Mouse (Mus musculus) heart, embryonic 13.5 days (tissue): Measurements from ENCODE around the gene Asf1b. TPM values are rescaled to one million over a fixed set of nuclear protein-coding genes. Genes with fewer than 3 reads are reported as not detected.

Experiments
- ATAC-seq: fragments of 200-750 bp; cut with Nextera tagmentation; 2 replicates; pipeline ENCODE4 v1.8.0; 2017; ENCODE audit warnings: moderate TSS enrichment; ENCODE audit not compliant: insufficient number of reproducible peaks, low FRiP score, low TSS enrichment; ENCODE audit errors: extremely low read depth
- H3K27ac ChIP-seq: fragments of 300-500 bp; sonication (generic); replicated peaks from 2 replicates; pipeline ENCODE4 v1.5.1; 2015; ENCODE audit warnings: moderate library complexity, mild to moderate bottlenecking, inconsistent platforms
- H3K27me3 ChIP-seq: fragments of 300-500 bp; sonication (generic); replicated peaks from 2 replicates; pipeline ENCODE4 v1.6.1; 2015; ENCODE audit warnings: mild to moderate bottlenecking, inconsistent platforms
- H3K36me3 ChIP-seq: fragments of 300-500 bp; sonication (generic); 2 replicates; pipeline ENCODE4 v1.6.1; 2015; ENCODE audit warnings: mild to moderate bottlenecking, inconsistent platforms
- H3K4me1 ChIP-seq: fragments of 300-500 bp; sonication (generic); 2 replicates; pipeline ENCODE4 v1.6.1; 2015; ENCODE audit warnings: inconsistent platforms
- H3K4me2 ChIP-seq: fragments of 300-500 bp; sonication (generic); 2 replicates; pipeline ENCODE4 v1.6.1; 2015; ENCODE audit warnings: inconsistent platforms, mild to moderate bottlenecking, moderate library complexity
- H3K4me3 ChIP-seq: fragments of 300-500 bp; sonication (generic); 2 replicates; pipeline ENCODE4 v1.5.1; 2015; ENCODE audit warnings: moderate library complexity, mild to moderate bottlenecking, inconsistent platforms
- H3K9ac ChIP-seq: fragments of 300-500 bp; sonication (generic); 2 replicates; pipeline ENCODE4 v1.6.1; 2015; ENCODE audit warnings: inconsistent platforms, mild to moderate bottlenecking, moderate library complexity
- H3K9me3 ChIP-seq: fragments of 300-500 bp; sonication (generic); 2 replicates; pipeline ENCODE4 v1.6.1; 2016; ENCODE audit warnings: inconsistent platforms
- WGBS: fragments of 180-500 bp; shearing (Covaris S2); methylation state at CpG from one replicate; pipeline ENCODE4 v1.1.7; 2015; ENCODE audit warnings: mixed read lengths; 5-methylcytosine and 5-hydroxymethylcytosine counted together
- polyA plus RNA-seq: library from polyadenylated mRNA; unstranded; fragments of >200 nt; fragmentation: Nextera tagmentation; extraction: Ambion mirVana; gene quantifications from 2 replicates; pipeline ENCODE4 v1.2.1, GENCODE M21; 2015

Asf1b gene
- polyA plus RNA-seq, 1 experiment from 2014 or later, result 57.0 TPM

DNA sequence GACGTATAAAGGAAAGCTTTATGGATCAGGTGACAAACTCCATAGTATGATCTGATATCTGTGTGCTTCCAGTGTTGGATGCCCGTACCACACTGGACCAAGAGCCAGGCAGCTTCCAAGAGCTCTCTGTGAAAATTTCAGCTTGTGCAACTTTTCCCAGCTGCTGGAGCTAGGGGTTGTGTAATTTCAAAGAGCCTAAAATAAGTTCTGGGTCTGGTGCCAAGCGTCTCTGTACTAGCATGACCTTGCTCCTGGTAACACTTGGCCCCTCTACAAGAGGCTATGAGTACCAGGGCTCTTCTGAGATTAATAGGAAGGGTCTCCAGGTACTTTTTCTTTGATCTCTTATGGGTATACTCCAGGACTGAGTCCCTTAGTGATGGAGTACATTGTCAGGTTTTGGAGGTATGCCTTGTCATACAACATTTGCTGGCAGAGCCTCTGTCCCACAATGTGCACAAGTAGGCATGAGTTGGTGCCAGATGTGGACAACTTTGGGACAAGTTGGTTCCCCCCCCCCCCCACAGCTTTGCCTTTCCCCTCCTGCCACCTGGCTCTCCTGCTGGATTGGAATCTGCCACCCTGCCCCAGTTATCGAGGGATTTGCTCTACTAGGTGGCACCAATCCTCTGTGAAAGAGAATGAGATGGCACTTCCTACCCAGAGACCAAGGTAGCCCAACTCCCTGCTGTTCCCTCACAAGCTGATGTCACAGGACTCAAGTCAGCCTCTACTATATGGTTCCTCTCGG is 8.9 kb downstream of the Asf1b start:
- peak; percentile 25; the same call in 1 of the 2 replicates for ATAC-seq
- Histone ChIP-seq H3K4me2 (no peak overlapping the region), H3K27ac (peak overlapping the region; percentile 48), H3K36me3 (peaks cover 45% of the 10 kb centered on the region), H3K9me3 (no peaks in the 10 kb centered on the region), H3K4me1 (peaks cover 15% of the 10 kb centered on the region), H3K4me3 (no peak overlapping the region), H3K9ac (no peak overlapping the region), H3K27me3 (no peaks in the 10 kb centered on the region)
- WGBS, result 75% methylated on average over 5 of the region's 5 CpGs

DNA sequence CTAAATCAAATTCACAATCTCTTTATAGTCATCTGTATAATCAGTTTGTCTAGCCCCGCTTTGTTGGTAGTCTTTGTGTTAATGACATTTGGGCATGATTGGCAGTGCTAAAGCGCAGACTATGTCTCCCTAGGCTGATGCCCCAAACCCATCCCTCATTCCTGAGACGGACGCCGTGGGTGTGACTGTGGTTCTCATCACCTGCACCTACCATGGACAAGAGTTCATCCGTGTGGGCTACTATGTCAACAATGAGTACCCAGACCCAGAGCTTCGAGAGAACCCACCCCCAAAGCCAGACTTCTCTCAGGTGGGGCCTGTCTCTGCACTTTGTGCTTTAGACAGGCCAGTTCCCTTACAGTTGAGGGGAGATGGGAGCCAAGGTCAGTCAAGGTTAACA is 12.4 kb downstream of the Asf1b start:
- Histone ChIP-seq H3K9ac (no peak overlapping the region), H3K9me3 (no peaks in the 10 kb centered on the region), H3K4me3 (no peak overlapping the region), H3K27ac (no peak overlapping the region), H3K4me2 (no peak overlapping the region), H3K27me3 (no peaks in the 10 kb centered on the region), H3K36me3 (peaks cover 52% of the 10 kb centered on the region), H3K4me1 (peaks cover 21% of the 10 kb centered on the region)
- no peak for ATAC-seq
- WGBS, result 89% methylated on average over 7 of the region's 7 CpGs

DNA sequence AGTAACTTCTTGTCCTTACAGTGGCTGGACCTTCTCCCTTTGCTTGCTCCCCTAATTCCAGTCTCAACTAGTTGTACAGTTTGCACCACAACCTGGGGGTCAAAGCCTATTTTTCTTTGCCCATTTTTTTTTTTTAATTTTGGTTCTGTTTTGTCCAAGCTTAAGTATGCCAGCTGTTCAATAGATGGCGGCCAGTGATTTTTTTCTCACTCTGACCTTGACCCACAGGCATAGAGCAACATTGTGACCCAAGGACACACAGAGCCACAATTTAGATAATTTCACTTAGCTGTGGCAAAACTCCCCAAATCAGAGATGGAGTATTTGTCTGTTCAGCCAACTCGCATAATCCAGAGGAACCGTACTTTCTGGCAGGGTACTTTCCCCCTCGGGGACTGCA is 15.8 kb downstream of the Asf1b start:
- ATAC-seq, result no peak
- H3K9ac ChIP-seq, result no peak overlapping the region
- H3K9me3 ChIP-seq, result no peaks in the 10 kb centered on the region

DNA sequence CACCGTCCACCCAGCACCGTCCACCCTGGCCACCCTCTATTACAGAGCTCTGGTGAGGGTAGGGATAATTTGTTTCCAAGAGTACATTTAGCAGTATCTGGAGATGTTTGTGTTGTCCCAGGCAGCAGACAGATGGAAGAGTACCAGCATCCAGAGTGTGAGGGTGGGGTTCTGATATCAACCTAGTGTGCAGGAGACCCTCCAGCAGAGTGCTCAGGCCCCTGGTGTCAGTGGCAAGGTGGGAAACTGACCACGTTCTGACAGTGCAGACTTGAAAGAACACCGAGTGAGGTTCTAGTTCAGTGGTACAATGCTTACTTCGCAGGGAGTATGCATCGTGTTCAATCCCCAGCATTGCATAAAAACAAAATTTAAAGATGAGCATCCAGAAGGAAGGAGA is 16.4 kb downstream of the Asf1b start:
- Histone ChIP-seq H3K27ac (peak overlapping the region; percentile 76), H3K27me3 (no peaks in the 10 kb centered on the region), H3K4me2 (peak overlapping the region; percentile 79), H3K36me3 (peaks cover 34% of the 10 kb centered on the region), H3K4me1 (peaks cover 31% of the 10 kb centered on the region), H3K9me3 (no peaks in the 10 kb centered on the region), H3K4me3 (peak overlapping the region; percentile 97), H3K9ac (peak overlapping the region; percentile 89)
- no peak for ATAC-seq
- 74% methylated on average over 6 of the region's 6 CpGs for WGBS

More for the DNA sequence above, 15.8 kb downstream of the Asf1b start:
- Histone ChIP-seq H3K27me3 (no peaks in the 10 kb centered on the region), H3K4me1 (peaks cover 25% of the 10 kb centered on the region), H3K27ac (no peak overlapping the region), H3K36me3 (peaks cover 37% of the 10 kb centered on the region), H3K4me2 (no peak overlapping the region), H3K4me3 (no peak overlapping the region)
- WGBS, result 83% methylated on average over 4 of the region's 4 CpGs

DNA sequence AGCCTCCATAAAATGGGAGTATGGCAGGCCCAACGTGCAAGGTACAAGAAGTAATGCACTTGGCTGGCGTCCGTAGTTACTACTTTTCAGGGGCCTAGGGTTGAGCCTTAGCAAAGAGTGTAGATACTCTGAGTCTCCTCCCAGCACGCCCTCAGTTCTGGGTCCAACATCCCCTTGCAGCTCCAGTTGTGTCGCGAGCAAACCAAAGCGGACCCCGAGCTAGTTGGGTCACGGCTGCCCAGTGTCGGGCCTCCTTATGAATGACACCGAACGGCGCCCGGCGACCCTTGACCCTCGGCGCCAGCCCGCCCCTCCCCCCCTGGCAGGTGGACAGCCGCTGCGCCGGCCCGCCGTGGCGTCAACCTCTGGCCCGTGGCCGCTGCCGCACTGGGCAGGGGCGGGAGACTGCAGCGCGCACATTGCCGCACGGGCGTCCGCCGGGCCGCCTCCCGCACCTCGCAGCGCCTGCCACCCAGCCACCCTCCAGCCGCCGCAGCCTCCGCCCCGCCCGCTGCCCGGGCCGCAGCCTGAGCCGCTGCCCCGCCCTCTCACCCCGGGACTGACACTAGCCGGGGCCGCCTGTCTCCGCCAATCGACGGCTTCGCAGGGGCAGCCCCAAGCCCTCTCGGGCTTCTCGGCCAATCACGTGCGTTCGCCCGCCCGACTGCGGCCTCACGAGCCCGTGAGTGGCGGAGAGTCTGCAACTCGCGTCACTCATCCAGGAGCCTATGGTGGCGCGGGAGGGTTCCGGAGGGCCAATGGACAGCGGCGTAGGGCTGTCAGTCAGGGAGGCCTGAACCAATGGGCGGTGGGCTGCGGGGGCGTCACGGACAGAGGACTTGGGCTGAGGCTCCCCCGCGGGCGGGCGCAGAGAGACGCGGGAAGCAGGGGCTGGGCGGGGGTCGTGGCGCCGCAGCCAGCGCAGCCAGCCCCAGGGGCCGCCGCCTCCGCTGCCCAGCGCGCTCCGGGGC is 17.1 kb downstream of the Asf1b start, which contains the start of gene Prkaca:
Gene Prkaca (plus strand): TSS at position 844 of the 971 bp plus-strand sequence.
- WGBS, result under 1% methylated on average over 89 of the region's 94 CpGs
- Histone ChIP-seq H3K4me2 (peak within 1 kb of the TSS; percentile 94), H3K4me3 (peak within 1 kb of the TSS; percentile 97), H3K9me3 (no peaks in the 10 kb centered on the region), H3K36me3 (peaks cover 27% of the 10 kb centered on the region), H3K9ac (peak within 1 kb of the TSS; percentile 98), H3K4me1 (peaks cover 39% of the 10 kb centered on the region), H3K27ac (peak within 1 kb of the TSS; percentile 76), H3K27me3 (no peaks in the 10 kb centered on the region)
- peak; percentile 99 for ATAC-seq

DNA sequence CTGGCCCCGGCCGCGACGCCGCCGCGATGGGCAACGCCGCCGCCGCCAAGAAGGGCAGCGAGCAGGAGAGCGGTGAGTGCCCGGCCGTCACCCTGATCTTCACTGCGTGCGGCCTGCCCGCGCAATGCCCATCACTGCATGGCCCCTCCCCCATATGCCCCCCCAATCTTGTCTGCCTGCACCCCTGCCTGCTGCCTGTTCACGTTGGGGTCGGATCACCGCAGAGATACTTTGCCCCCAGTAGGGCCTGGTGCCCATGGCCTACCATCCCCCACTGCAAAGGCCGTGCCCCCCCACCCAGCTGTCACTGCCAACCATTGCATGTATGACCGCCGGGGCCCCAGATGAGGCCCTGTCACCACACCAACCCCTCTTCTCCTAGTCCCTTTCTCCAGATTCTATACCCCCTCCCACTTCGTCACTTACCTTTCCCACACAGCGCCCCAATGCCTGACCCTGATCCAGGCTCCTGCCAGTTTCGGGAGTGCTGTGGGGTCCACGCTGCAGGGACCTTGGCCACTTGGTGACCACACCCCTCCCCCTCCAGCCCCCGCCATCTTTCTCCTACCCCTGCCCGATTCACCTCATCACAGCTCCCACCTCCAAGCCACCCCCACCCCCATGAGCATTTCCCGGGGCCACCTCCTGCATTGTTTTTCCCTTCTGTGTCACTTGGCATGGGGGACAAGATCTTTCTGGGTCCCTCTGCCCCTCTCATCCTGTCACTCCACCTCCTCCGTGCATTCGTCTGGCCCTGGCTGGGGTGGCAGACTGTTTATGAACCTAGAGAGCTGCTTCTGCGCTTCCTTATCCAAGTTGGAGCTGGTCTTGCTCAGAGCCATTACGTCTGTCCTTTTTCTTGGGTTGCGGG is 18.1 kb downstream of the Asf1b start:
- Histone ChIP-seq H3K9ac (peak overlapping the region; percentile 98), H3K4me1 (peaks cover 48% of the 10 kb centered on the region), H3K27ac (peak overlapping the region; percentile 73), H3K36me3 (peaks cover 23% of the 10 kb centered on the region), H3K4me2 (peak overlapping the region; percentile 94), H3K9me3 (no peaks in the 10 kb centered on the region), H3K4me3 (peak overlapping the region; percentile 97), H3K27me3 (no peaks in the 10 kb centered on the region)
- ATAC-seq, result peak; percentile 9; the same call in 1 of the 2 replicates
- WGBS, result 3% methylated on average over 37 of the region's 37 CpGs

DNA sequence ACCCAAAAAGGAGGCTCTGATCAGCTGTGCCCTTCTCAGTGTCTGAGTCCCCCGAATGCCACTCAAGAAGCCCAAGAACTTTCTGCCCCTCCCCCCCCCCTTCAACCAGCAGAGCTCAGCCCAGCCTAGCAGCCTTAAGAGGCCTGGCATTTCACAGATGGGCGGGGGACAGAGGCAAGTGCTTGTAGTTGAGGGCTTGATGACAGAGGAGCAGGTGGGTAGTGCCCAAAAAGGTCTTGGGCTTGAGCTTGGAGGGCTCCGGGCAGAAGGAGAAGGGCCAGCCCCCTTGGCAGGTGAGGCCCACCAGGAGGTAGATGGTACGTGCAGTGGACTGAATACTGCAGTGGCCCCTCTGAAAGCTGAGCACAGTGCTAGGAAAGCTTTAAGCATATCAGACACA is 19.2 kb downstream of the Asf1b start:
- H3K9ac ChIP-seq, result peak overlapping the region; percentile 98
- ATAC-seq, result no peak
- no peaks in the 10 kb centered on the region for H3K9me3 ChIP-seq
- no peaks in the 10 kb centered on the region for H3K27me3 ChIP-seq
- H3K36me3 ChIP-seq, result peaks cover 19% of the 10 kb centered on the region
- H3K4me3 ChIP-seq, result peak overlapping the region; percentile 97
- H3K27ac ChIP-seq, result peak overlapping the region; percentile 73
- H3K4me1 ChIP-seq, result peaks cover 59% of the 10 kb centered on the region
- WGBS, result 43% methylated on average over 4 of the region's 4 CpGs
- H3K4me2 ChIP-seq, result peak overlapping the region; percentile 94

DNA sequence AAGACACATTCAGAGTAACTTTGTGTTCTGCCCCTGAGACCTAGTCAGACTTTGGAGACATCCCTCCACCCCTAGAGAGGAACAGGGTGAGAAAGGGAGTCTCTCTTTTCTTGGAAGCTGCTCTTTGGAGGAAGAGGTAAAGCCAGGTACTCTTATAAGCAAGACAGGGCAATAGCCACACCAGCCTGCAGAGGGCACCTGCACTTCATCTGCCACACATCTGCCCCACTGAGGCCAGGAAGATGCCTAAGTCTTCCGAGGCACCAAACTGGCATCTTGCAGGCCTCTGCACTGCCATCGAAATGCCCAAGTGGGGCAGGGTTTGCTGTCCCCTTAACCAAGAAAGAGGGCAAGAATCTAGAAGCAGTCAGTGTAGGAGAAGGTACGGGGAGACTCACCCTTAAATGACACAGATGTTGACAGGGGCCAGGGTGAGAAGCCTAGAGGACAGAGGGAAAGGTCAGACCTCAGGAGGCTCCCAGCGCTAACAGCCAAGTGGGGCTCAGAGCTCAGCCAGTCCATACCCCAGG is 20.9 kb downstream of the Asf1b start:
- Histone ChIP-seq H3K4me2 (no peak overlapping the region), H3K27ac (no peak overlapping the region)
- WGBS, result 82% methylated on average over 4 of the region's 4 CpGs

DNA sequence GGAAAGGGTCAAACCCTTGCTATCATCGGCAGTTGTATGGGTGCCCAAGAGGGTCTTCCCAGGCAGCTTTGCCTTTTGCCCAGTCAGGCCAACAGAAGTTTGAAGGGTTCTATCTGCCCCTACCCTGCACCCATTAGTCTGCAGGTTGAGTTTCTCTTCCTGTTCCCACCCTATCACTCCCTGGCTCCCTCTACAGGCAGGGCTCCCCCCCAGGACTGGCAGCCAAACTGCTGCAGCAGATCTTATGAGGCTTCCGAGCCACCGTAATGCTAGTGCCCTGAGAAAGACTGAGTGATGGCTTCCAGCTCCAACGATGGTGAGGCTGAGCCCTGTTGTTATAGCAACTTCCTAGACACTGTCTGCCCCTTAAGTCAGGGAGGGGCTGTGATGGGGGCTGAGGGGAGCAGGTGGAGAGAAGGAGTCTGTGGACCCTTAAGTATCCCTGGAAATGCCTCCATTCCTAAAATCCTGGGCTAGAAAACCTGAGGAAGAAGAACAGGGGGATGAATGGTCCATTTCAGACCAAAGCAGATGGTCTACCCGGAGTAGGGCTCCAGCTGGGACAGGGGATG is 21.6 kb downstream of the Asf1b start:
- H3K9ac ChIP-seq, result peak overlapping the region; percentile 69; the same call in 1 of the 2 replicates

More for the DNA sequence above, 20.9 kb downstream of the Asf1b start:
- H3K27me3 ChIP-seq, result no peaks in the 10 kb centered on the region
- no peak overlapping the region for H3K4me3 ChIP-seq
- no peaks in the 10 kb centered on the region for H3K9me3 ChIP-seq
- H3K4me1 ChIP-seq, result peaks cover 73% of the 10 kb centered on the region
- no peak for ATAC-seq
- peaks cover 20% of the 10 kb centered on the region for H3K36me3 ChIP-seq
- no peak overlapping the region for H3K9ac ChIP-seq

DNA sequence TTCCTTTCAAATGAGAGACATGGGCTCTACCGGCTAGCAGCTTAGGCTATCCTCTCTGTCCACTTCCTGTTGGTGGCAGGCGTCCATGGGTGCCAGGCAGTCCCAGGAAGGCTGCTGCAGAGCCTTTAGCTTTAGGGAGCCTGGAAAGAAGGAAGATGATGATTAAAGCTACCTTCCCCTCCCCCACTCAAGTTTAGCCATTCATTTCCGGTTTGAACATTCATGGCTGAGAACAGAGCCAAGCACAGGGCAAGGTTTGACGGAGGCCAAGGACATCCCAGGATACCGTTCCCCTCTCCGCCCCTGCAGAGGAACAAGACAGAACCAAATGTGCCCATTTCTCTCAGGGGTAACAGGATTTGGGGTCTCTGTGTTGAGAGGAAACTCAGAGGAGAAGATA is 22.3 kb downstream of the Asf1b start:
- Histone ChIP-seq H3K4me2 (peak overlapping the region; percentile 42), H3K4me3 (peak overlapping the region; percentile 6; the same call in 1 of the 2 replicates), H3K27ac (peak overlapping the region; percentile 95), H3K27me3 (no peaks in the 10 kb centered on the region), H3K9ac (peak overlapping the region; percentile 69), H3K36me3 (peaks cover 35% of the 10 kb centered on the region), H3K9me3 (no peaks in the 10 kb centered on the region), H3K4me1 (peaks cover 73% of the 10 kb centered on the region)
- 38% methylated on average over 6 of the region's 6 CpGs for WGBS
- ATAC-seq, result no peak

More for the DNA sequence above, 21.6 kb downstream of the Asf1b start:
- WGBS, result 80% methylated on average over 5 of the region's 5 CpGs
- Histone ChIP-seq H3K9me3 (no peaks in the 10 kb centered on the region), H3K4me3 (no peak overlapping the region), H3K27ac (peak overlapping the region; percentile 95), H3K4me2 (peak overlapping the region; percentile 42), H3K27me3 (no peaks in the 10 kb centered on the region), H3K36me3 (peaks cover 27% of the 10 kb centered on the region), H3K4me1 (peaks cover 76% of the 10 kb centered on the region)
- no peak for ATAC-seq
